Mouse (Mus musculus) midbrain, postnatal 0 days (tissue): ENCODE results near the gene Erich6. TPM values are rescaled to one million over a fixed set of nuclear protein-coding genes. Genes with fewer than 3 reads are reported as not detected.

Source experiments
- ATAC-seq: fragments of 200-750 bp; cut with Nextera tagmentation; 2 replicates; pipeline ENCODE4 v1.8.0; 2017; ENCODE audit warnings: moderate number of reproducible peaks, mild to moderate bottlenecking, moderate TSS enrichment, moderate library complexity; ENCODE audit not compliant: low FRiP score
- DNase-seq: peaks from one replicate; pipeline ENCODE4 v3.0.0-alpha.2; 2015; ENCODE audit warnings: low spot score
- H3K27ac ChIP-seq: fragments of 300-500 bp; sonication (generic); 2 replicates; pipeline ENCODE4 v1.5.1; 2014; ENCODE audit warnings: low read depth, mild to moderate bottlenecking, low read length, mixed read lengths
- H3K27me3 ChIP-seq: fragments of 300-500 bp; sonication (generic); 2 replicates; pipeline ENCODE4 v1.6.1; 2014; ENCODE audit warnings: low read length, control low read depth, mixed read lengths; ENCODE audit not compliant: insufficient read depth
- H3K36me3 ChIP-seq: fragments of 300-500 bp; sonication (generic); 2 replicates; pipeline ENCODE4 v1.6.1; 2014; ENCODE audit warnings: low read length, control low read depth, mixed read lengths; ENCODE audit not compliant: insufficient read depth
- H3K4me1 ChIP-seq: fragments of 300-500 bp; sonication (generic); 2 replicates; pipeline ENCODE4 v1.6.1; 2014; ENCODE audit warnings: mild to moderate bottlenecking, control low read depth, antibody characterized with exemption, low read length, mixed read lengths; ENCODE audit not compliant: insufficient read depth
- H3K4me2 ChIP-seq: fragments of 300-500 bp; sonication (generic); 2 replicates; pipeline ENCODE4 v1.6.1; 2014; ENCODE audit warnings: low read depth, mild to moderate bottlenecking, low read length, mixed read lengths; ENCODE audit not compliant: poor library complexity, severe bottlenecking
- H3K4me3 ChIP-seq: fragments of 300-500 bp; sonication (generic); 2 replicates; pipeline ENCODE4 v1.5.1; 2014; ENCODE audit warnings: low read depth, mild to moderate bottlenecking, low read length, moderate library complexity
- H3K9ac ChIP-seq: fragments of 300-500 bp; sonication (generic); replicated peaks from 2 replicates; pipeline ENCODE4 v1.6.1; 2014; ENCODE audit warnings: mild to moderate bottlenecking, low read length, moderate library complexity, mixed read lengths; ENCODE audit not compliant: poor library complexity, severe bottlenecking
- H3K9me3 ChIP-seq: fragments of 300-500 bp; sonication (generic); 2 replicates; pipeline ENCODE4 v1.6.1; 2016; ENCODE audit warnings: low read length, control low read depth
- CTCF ChIP-seq: IDR thresholded peaks from 2 replicates; pipeline ENCODE4 v1.5.1; 2016; ENCODE audit warnings: antibody characterized with exemption, mild to moderate bottlenecking
- WGBS: fragments of 180-500 bp; shearing (Covaris S2); extraction: QIAGEN DNeasy Blood & Tissue Kit; methylation state at CpG from one replicate; pipeline ENCODE4 v1.1.7; 2014; 5-methylcytosine and 5-hydroxymethylcytosine counted together
- polyA plus RNA-seq: library from polyadenylated mRNA; unstranded; fragments of >200 nt; fragmentation: Nextera tagmentation; extraction: Ambion mirVana; gene quantifications from 2 replicates; pipeline ENCODE4 v1.2.1, GENCODE M21; 2015
- total RNA-seq: library from RNA; depleted of rRNA; stranded (reverse); fragments of >200 nt; gene quantifications from 2 replicates; pipeline ENCODE4 v1.2.3, GENCODE M21; 2014

Erich6 gene
- total and polyA plus RNA-seq, 2 experiments from 2014 or later, result 0.44 to 0.66 TPM

DNA sequence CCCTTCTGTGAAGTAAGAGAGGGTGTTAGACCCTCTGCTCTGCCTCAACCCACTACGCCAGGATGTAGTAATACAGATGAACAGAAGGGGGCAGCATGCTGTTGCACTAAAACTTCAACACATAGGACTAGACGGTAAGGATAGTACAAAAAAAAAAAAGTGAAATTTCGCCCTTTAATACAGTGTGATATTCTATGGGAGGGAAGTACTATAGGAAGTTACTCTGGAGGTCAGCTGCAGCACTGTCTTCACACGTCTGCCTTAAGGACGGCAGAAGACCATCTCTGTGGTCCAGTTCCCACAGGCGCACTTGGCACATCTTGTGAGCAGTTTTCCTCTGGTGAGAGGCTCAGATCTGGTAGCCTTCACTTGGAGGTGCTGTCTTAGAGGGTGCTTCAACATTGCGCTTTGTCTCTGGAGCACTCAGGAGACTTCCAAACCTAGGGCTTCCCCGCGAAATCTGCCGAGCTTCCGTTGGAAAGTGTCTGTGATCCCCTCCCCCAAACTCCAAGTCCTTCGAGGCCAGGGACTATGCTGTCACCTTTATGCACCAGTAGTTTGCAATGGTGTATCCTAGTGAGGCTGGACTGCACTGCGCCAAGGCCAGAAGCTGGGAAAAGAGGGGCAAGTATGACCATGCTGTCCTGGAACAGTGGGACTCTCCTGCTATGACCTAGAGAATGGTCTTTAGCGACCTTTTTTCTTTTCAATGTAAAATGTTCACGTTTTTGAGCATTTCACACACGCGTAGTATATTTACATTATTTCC is 18.5 kb upstream of the Erich6 start:
- no peak overlapping the region for H3K4me3 ChIP-seq
- 46% methylated on average over 17 of the region's 17 CpGs for WGBS
- H3K9ac ChIP-seq, result no peak overlapping the region
- H3K27ac ChIP-seq, result no peak overlapping the region
- peak; percentile 90 for TF ChIP-seq CTCF
- DNase-seq (peak; percentile 71), ATAC-seq (peak; percentile 79)
- no peaks in the 10 kb centered on the region for H3K9me3 ChIP-seq
- H3K4me2 ChIP-seq, result no peak overlapping the region
- H3K27me3 ChIP-seq, result no peaks in the 10 kb centered on the region
- no peaks in the 10 kb centered on the region for H3K36me3 ChIP-seq
- no peaks in the 10 kb centered on the region for H3K4me1 ChIP-seq

- peak; percentile 33 for TF ChIP-seq CTCF
- no peak overlapping the region for H3K27ac ChIP-seq
- no peaks in the 10 kb centered on the region for H3K9me3 ChIP-seq
- no peak overlapping the region for H3K4me2 ChIP-seq
- no peak overlapping the region for H3K9ac ChIP-seq
- H3K36me3 ChIP-seq, result no peaks in the 10 kb centered on the region
- 71% methylated on average over 5 of the region's 5 CpGs for WGBS
- no peaks in the 10 kb centered on the region for H3K27me3 ChIP-seq
- no peak for ATAC-seq
- DNase-seq, result peak; percentile 23
- no peaks in the 10 kb centered on the region for H3K4me1 ChIP-seq
- no peak overlapping the region for H3K4me3 ChIP-seq
These were observed 16.9 kb upstream of the Erich6 start for GRCm38 (mm10) chr3:58653907-58654306.

DNA sequence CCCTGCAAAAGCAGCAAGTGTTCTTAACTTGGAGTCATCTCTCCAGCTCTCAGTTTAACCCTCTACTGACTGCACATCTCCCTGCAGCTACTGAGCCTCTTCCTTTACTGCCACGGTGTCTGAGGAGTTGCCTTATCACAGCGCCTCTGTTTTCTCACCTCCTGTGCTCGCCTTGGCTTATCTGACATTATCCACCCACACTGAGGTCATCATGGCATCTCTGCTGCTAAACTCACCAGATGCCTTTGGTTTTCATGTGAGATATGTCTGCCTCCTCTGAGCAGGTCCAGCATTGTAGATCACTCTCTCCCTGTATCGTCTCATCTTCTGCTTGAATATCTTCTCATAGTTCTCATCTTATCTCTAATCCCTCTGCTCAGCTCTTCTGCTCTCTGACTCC is 13.3 kb upstream of the Erich6 start:
- Histone ChIP-seq H3K9me3 (no peaks in the 10 kb centered on the region), H3K4me1 (no peaks in the 10 kb centered on the region), H3K27me3 (no peaks in the 10 kb centered on the region), H3K27ac (no peak overlapping the region), H3K4me3 (no peak overlapping the region), H3K36me3 (no peaks in the 10 kb centered on the region), H3K4me2 (no peak overlapping the region), H3K9ac (no peak overlapping the region)
- DNase-seq (no peak), ATAC-seq (no peak)
- no peak for TF ChIP-seq CTCF
- WGBS, result 89% methylated on average over 4 of the region's 4 CpGs

GRCm38 (mm10) chr3:58647179-58647578 is 10.2 kb upstream of the Erich6 start:
- Histone ChIP-seq H3K4me1 (no peaks in the 10 kb centered on the region), H3K4me3 (no peak overlapping the region), H3K27me3 (no peaks in the 10 kb centered on the region), H3K9ac (no peak overlapping the region), H3K4me2 (no peak overlapping the region), H3K36me3 (no peaks in the 10 kb centered on the region), H3K27ac (no peak overlapping the region), H3K9me3 (no peaks in the 10 kb centered on the region)
- ATAC-seq (no peak), DNase-seq (no peak)
- no peak for TF ChIP-seq CTCF
- 91% methylated on average over 2 of the region's 2 CpGs for WGBS

DNA sequence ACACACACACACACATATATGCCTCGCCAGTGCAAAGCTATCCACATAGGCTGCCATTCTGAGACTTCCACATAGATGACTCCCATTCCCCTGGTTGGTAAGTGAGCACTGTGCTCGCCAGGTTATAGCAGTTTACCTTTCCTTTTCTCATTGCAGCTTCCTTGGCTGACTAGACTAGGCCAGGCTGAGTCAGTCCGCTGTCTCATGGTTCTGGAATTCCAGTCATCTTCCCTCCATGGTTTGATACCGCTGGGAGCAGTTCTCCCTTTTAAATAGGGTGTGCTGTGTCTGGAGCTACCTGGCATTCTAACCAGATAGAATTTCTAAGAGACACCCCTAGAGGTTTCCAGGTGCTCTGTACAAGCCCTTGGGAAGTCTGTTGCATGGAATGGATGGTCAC is 9.2 kb upstream of the Erich6 start:
- Histone ChIP-seq H3K4me3 (no peak overlapping the region), H3K4me2 (no peak overlapping the region), H3K4me1 (no peaks in the 10 kb centered on the region), H3K9ac (no peak overlapping the region), H3K27me3 (no peaks in the 10 kb centered on the region), H3K36me3 (no peaks in the 10 kb centered on the region), H3K27ac (no peak overlapping the region), H3K9me3 (no peaks in the 10 kb centered on the region)
- no peak for TF ChIP-seq CTCF
- no peak for ATAC-seq
- no peak for DNase-seq
- 91% methylated on average over 4 of the region's 4 CpGs for WGBS

DNA sequence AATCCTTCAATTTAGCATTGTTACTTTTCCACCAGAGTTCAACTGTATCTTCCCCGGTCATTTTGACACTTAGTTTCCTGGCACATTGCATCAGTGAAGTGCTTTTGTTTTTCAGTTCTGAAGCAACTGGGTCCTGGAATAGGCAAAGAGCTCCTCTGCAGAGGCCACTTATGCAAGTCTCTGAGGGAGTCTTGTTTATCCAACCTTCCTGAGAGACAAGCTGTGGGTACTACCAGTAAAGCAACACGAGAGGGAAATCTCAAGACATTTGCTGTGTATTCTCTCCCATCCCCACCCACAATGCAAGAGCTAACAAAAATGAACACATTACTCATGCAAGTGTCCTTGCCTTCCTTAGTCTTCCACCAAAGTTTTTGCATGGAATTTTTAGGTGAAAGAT is 5.3 kb downstream of the Erich6 start:
- no peaks in the 10 kb centered on the region for H3K9me3 ChIP-seq
- H3K9ac ChIP-seq, result no peak overlapping the region
- WGBS, result 87% methylated on average over 2 of the region's 2 CpGs
- no peaks in the 10 kb centered on the region for H3K27me3 ChIP-seq
- no peak for ATAC-seq
- no peaks in the 10 kb centered on the region for H3K36me3 ChIP-seq
- no peak for TF ChIP-seq CTCF
- H3K4me3 ChIP-seq, result no peak overlapping the region
- H3K27ac ChIP-seq, result no peak overlapping the region
- no peak overlapping the region for H3K4me2 ChIP-seq
- peaks cover 2% of the 10 kb centered on the region; the same call in 1 of the 2 replicates for H3K4me1 ChIP-seq
- DNase-seq, result no peak
